Mouse (Mus musculus): ENCODE measurements around the gene Dbndd1. TPM values are rescaled to one million over a fixed set of nuclear protein-coding genes. Genes with fewer than 3 reads are reported as not detected.
A peak's percentile ranks its signal among the peaks of the same experiment; 100 is the strongest.
"Not testable (repeated sequence)": the region's sequence is repeated elsewhere in the genome, so short reads cannot be mapped to it uniquely, and the experiment has no call there.

The Dbndd1 gene
- polyA plus RNA-seq (2016; fragmentation: Nextera tagmentation; extraction: Ambion mirVana), result 55.5 and 56.0 TPM in 2 replicates

GRCm38 (mm10) chr8:123514781-123515539, at the start of gene Dbndd1:
TSS of gene Dbndd1 (minus strand) at chr8:123515463.
- Histone ChIP-seq H3K4me3 (peak within 1 kb of the TSS; percentile 72), H3K9me3 (no peaks in the 10 kb centered on the region), H3K4me1 (peaks cover 39% of the 10 kb centered on the region), H3K27ac (peak within 1 kb of the TSS; percentile 87), H3K36me3 (peaks cover under 1% of the 10 kb centered on the region; the same call in 1 of the 2 replicates), H3K9ac (peak within 1 kb of the TSS; percentile 89), H3K27me3 (replicated peaks) (0 out of 2 replicates have a peak, but pooled peaks cover 6% of the 10 kb centered on the region), H3K4me2 (replicated peaks) (peak within 1 kb of the TSS; percentile 80)
- ATAC-seq (ENCODE audit: low FRiP score, low read depth), result peak; percentile 52
- under 1% methylated on average over 55 of the region's 63 CpGs for WGBS

GRCm38 (mm10) chr8:123564221-123564620, 49.0 kb upstream of the Dbndd1 start:
- not testable (repeated sequence) for H3K27ac ChIP-seq; H3K9me3 ChIP-seq; ATAC-seq (ENCODE audit: low FRiP score, low read depth); H3K4me2 ChIP-seq (replicated peaks); H3K9ac ChIP-seq; H3K27me3 ChIP-seq (replicated peaks); H3K36me3 ChIP-seq; H3K4me3 ChIP-seq; H3K4me1 ChIP-seq
- WGBS, result no CpG with 5 or more reads among the region's 45 CpGs

GRCm38 (mm10) chr8:123537641-123538040, 22.4 kb upstream of the Dbndd1 start:
- Histone ChIP-seq H3K36me3 (peaks cover 43% of the 10 kb centered on the region), H3K27me3 (replicated peaks) (peaks cover 12% of the 10 kb centered on the region)
- not testable (repeated sequence) for H3K9me3 ChIP-seq; H3K4me1 ChIP-seq; ATAC-seq (ENCODE audit: low FRiP score, low read depth); H3K4me2 ChIP-seq (replicated peaks); H3K4me3 ChIP-seq; H3K9ac ChIP-seq; H3K27ac ChIP-seq
- WGBS, result 84% methylated on average over 7 of the region's 14 CpGs

DNA sequence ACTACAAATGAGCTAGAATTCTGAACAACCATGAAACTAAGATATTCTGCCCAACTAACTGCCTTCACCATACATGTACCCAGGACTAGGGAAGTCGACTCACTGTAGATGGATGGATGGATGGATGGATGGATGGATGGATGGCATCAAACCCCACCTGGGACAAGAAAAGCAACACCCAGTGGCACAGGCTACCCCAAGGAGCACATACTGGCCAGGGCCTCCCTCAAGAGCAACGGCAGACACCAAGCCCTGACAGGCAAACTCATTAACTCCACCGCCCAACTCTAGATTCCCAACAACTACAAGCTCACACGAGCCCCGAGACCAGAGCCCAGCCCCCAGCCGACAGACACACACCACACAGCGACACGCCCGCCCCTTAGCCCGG, 21.7 kb upstream of the Dbndd1 start:
- H3K4me3 ChIP-seq, result no peak overlapping the region
- H3K4me2 ChIP-seq (replicated peaks), result no peak overlapping the region
- H3K9me3 ChIP-seq, result no peaks in the 10 kb centered on the region
- no peaks in the 10 kb centered on the region for H3K4me1 ChIP-seq
- no peak for ATAC-seq (ENCODE audit: low FRiP score, low read depth)
- H3K27ac ChIP-seq, result no peak overlapping the region
- H3K36me3 ChIP-seq, result peaks cover 50% of the 10 kb centered on the region
- H3K9ac ChIP-seq, result no peak overlapping the region
- WGBS, result 28% methylated on average over 10 of the region's 10 CpGs
- H3K27me3 ChIP-seq (replicated peaks), result peaks cover 12% of the 10 kb centered on the region

GRCm38 (mm10) chr8:123536242-123536989, 21.2 kb upstream of the Dbndd1 start:
- H3K4me1 ChIP-seq, result no peaks in the 10 kb centered on the region
- peaks cover 12% of the 10 kb centered on the region for H3K27me3 ChIP-seq (replicated peaks)
- peaks cover 55% of the 10 kb centered on the region for H3K36me3 ChIP-seq
- WGBS, result 87% methylated on average over 9 of the region's 9 CpGs
- no peak overlapping the region for H3K4me2 ChIP-seq (replicated peaks)
- H3K27ac ChIP-seq, result no peak overlapping the region
- ATAC-seq (ENCODE audit: low FRiP score, low read depth), result no peak
- no peak overlapping the region for H3K9ac ChIP-seq
- no peak overlapping the region for H3K4me3 ChIP-seq
- no peaks in the 10 kb centered on the region for H3K9me3 ChIP-seq

GRCm38 (mm10) chr8:123527720-123528489, 12.6 kb upstream of the Dbndd1 start:
- H3K27ac ChIP-seq, result no peak overlapping the region
- no peak for ATAC-seq (ENCODE audit: low FRiP score, low read depth)
- H3K9ac ChIP-seq, result no peak overlapping the region
- H3K4me3 ChIP-seq, result no peak overlapping the region
- no peaks in the 10 kb centered on the region for H3K27me3 ChIP-seq (replicated peaks)
- WGBS, result 92% methylated on average over 25 of the region's 25 CpGs
- H3K4me2 ChIP-seq (replicated peaks), result no peak overlapping the region
- no peaks in the 10 kb centered on the region for H3K9me3 ChIP-seq
- H3K36me3 ChIP-seq, result peaks cover 98% of the 10 kb centered on the region
- H3K4me1 ChIP-seq, result no peaks in the 10 kb centered on the region

- not testable (repeated sequence) for H3K27me3 ChIP-seq (replicated peaks); H3K4me2 ChIP-seq (replicated peaks); H3K27ac ChIP-seq; H3K4me3 ChIP-seq; H3K9ac ChIP-seq; ATAC-seq (ENCODE audit: low FRiP score, low read depth); H3K9me3 ChIP-seq
- 97% methylated on average over 1 of the region's 1 CpGs for WGBS
- peaks cover 19% of the 10 kb centered on the region for H3K4me1 ChIP-seq
- H3K36me3 ChIP-seq, result peaks cover 44% of the 10 kb centered on the region
These were observed 4.8 kb upstream of the Dbndd1 start for GRCm38 (mm10) chr8:123520048-123520447.

DNA sequence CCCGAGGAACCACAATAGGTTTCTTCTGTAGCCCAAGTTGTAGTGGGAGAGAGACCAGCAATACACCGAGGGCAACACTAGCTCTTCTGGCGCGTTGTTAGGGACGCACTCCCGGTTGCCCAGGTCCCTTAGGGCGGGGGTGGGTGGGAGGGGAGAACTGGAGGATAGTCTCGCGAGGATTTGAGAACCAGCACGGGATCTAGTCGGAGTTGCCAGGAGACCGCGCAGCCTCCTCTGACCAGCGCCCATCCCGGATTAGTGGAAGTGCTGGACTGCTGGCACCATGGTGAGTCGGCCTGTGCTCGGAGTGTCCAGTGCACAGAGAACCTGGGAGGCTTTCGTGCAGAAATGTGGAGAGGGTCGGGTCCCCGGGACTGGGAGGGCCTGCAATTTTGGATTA, 3.4 kb upstream of the Dbndd1 start, which contains the start of gene Gas8:
Gene Gas8, plus strand, starts transcription at position 168 of the 400 bp plus-strand sequence.
- peak within 1 kb of the TSS; percentile 72 for H3K4me3 ChIP-seq
- peak within 1 kb of the TSS; percentile 94 for H3K4me2 ChIP-seq (replicated peaks)
- WGBS, result under 1% methylated on average over 20 of the region's 20 CpGs
- H3K27me3 ChIP-seq (replicated peaks), result no peaks in the 10 kb centered on the region
- peaks cover 30% of the 10 kb centered on the region for H3K36me3 ChIP-seq
- H3K9ac ChIP-seq, result peak within 1 kb of the TSS; percentile 84
- peaks cover 26% of the 10 kb centered on the region for H3K4me1 ChIP-seq
- 0 out of 2 replicates have a peak within 1 kb of the TSS, but pooled peaks have one; percentile 10 for H3K27ac ChIP-seq
- peak; percentile 90 for ATAC-seq (ENCODE audit: low FRiP score, low read depth)
- H3K9me3 ChIP-seq, result no peaks in the 10 kb centered on the region

GRCm38 (mm10) chr8:123518172-123518571, 2.9 kb upstream of the Dbndd1 start:
- peak overlapping the region; percentile 94 for H3K4me2 ChIP-seq (replicated peaks)
- no peak overlapping the region for H3K27ac ChIP-seq
- 48% methylated on average over 10 of the region's 10 CpGs for WGBS
- no peak overlapping the region for H3K9ac ChIP-seq
- ATAC-seq (ENCODE audit: low FRiP score, low read depth), result no peak
- H3K4me3 ChIP-seq, result 0 out of 2 replicates have a peak overlapping the region, but pooled peaks have one; percentile 5
- 0 out of 2 replicates have a peak, but pooled peaks cover under 1% of the 10 kb centered on the region for H3K27me3 ChIP-seq (replicated peaks)
- H3K9me3 ChIP-seq, result no peaks in the 10 kb centered on the region
- H3K4me1 ChIP-seq, result peaks cover 31% of the 10 kb centered on the region
- H3K36me3 ChIP-seq, result peaks cover 25% of the 10 kb centered on the region

- Histone ChIP-seq H3K9me3 (no peaks in the 10 kb centered on the region), H3K4me2 (replicated peaks) (no peak overlapping the region), H3K27me3 (replicated peaks) (0 out of 2 replicates have a peak, but pooled peaks cover 6% of the 10 kb centered on the region), H3K9ac (no peak overlapping the region), H3K4me3 (no peak overlapping the region), H3K36me3 (peaks cover 12% of the 10 kb centered on the region), H3K27ac (no peak overlapping the region), H3K4me1 (peaks cover 39% of the 10 kb centered on the region)
- ATAC-seq (ENCODE audit: low FRiP score, low read depth), result no peak
- 35% methylated on average over 2 of the region's 2 CpGs for WGBS
These were observed 1.3 kb upstream of the Dbndd1 start for GRCm38 (mm10) chr8:123516596-123516995.

DNA sequence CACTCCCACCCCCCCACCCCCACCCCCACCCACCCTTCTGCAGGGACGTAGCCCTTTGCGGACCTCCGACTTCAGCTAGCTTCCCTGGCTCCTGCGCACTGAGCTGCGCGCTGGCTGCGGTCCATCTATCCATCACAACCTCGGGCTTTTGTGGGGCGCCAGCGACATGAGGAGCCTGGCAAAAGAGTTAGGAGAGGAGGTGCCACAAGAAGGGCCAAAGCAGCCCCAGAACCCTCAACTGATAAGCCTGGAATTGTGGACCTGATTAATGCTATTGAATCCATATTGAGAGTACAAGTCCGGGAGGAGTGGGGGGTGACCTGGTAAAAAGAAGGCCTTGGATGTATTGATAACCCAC, 256 bp upstream of the Dbndd1 start:
- Histone ChIP-seq H3K4me2 (replicated peaks) (peak overlapping the region; percentile 80), H3K4me3 (peak overlapping the region; percentile 72), H3K27ac (peak overlapping the region; percentile 87; the same call in 1 of the 2 replicates), H3K27me3 (replicated peaks) (0 out of 2 replicates have a peak, but pooled peaks cover 6% of the 10 kb centered on the region), H3K36me3 (0 out of 2 replicates have a peak, but pooled peaks cover 4% of the 10 kb centered on the region), H3K9me3 (no peaks in the 10 kb centered on the region), H3K9ac (peak overlapping the region; percentile 89), H3K4me1 (peaks cover 39% of the 10 kb centered on the region)
- WGBS, result under 1% methylated on average over 8 of the region's 11 CpGs
- peak; percentile 38; the same call in 1 of the 2 replicates for ATAC-seq (ENCODE audit: low FRiP score, low read depth)
